Mouse (Mus musculus): ENCODE data around the gene Aldh3a1. TPM values are rescaled to one million over a fixed set of nuclear protein-coding genes. Genes with fewer than 3 reads are reported as not detected.
A peak's percentile ranks its signal among the peaks of the same experiment; 100 is the strongest.

Aldh3a1 gene
- total and polyA plus RNA-seq, 3 experiments: 0.08 TPM; not detected in 2

- DNase-seq (ENCODE audit: low read depth, low spot score): no peak
- Histone ChIP-seq H3K4me3 (ENCODE audit: control insufficient read depth in 1 of 2, insufficient read depth in 1 of 2, low read depth in 2 of 2, low read length in 2 of 2) (no peak overlapping the region), H3K79me2 (ENCODE audit: control insufficient read depth, insufficient read depth, low read length, poor library complexity) (no peaks in the 10 kb centered on the region), H3K9ac (ENCODE audit: control insufficient read depth, low read depth, low read length, poor library complexity, severe bottlenecking) (no peak overlapping the region), H3K27ac (ENCODE audit: control insufficient read depth, low read depth, low read length) (no peak overlapping the region), H3K27me3 (ENCODE audit: control insufficient read depth in 1 of 2, insufficient read depth in 2 of 2, low read length in 2 of 2) (peaks cover 0 to 3% of the 10 kb centered on the region in 2 experiments), H3K4me1 (ENCODE audit: control insufficient read depth in 1 of 2, insufficient read depth in 2 of 2, low read length in 2 of 2) (peaks cover 10 to 11% of the 10 kb centered on the region in 2 experiments), H3K9me3 (replicated peaks; ENCODE audit: insufficient read depth, low read length) (no peaks in the 10 kb centered on the region), H3K36me3 (ENCODE audit: control insufficient read depth in 1 of 2, insufficient read depth in 2 of 2, low read length in 2 of 2) (peaks cover 0 to 11% of the 10 kb centered on the region in 2 experiments; a peak in 2 of 4 replicates)
- no peak for TF ChIP-seq TCF12 (IDR thresholded peaks at IDR 0.05; ENCODE audit: low read depth, low read length)
- no peak for TF ChIP-seq GABPA (IDR thresholded peaks at IDR 0.05; ENCODE audit: low read depth, low read length)
- TF ChIP-seq MAZ (IDR thresholded peaks at IDR 0.05; ENCODE audit: low read depth, low read length): no peak
- no peak for TF ChIP-seq ZKSCAN1 (IDR thresholded peaks at IDR 0.05; ENCODE audit: low read depth, low read length)
- no peak for TF ChIP-seq EP300 (IDR thresholded peaks at IDR 0.05; ENCODE audit: low read depth in 1 of 2, low read length in 2 of 2)
- TF ChIP-seq NRF1 (IDR thresholded peaks at IDR 0.05; ENCODE audit: insufficient read depth, low read depth, low read length, poor library complexity, severe bottlenecking): no peak
- no peak for TF ChIP-seq MYB (IDR thresholded peaks at IDR 0.05; ENCODE audit: low read depth, low read length)
- no peak for TF ChIP-seq UBTF (IDR thresholded peaks at IDR 0.05; ENCODE audit: borderline replicate concordance, insufficient read depth, low read depth, low read length)
Observed at GRCm38 (mm10) chr11:61227816-61228215, 20.5 kb downstream of the Aldh3a1 start.

- Histone ChIP-seq H3K79me2 (ENCODE audit: control insufficient read depth, insufficient read depth, low read length, poor library complexity) (no peaks in the 10 kb centered on the region), H3K27ac (ENCODE audit: control insufficient read depth, low read depth, low read length) (no peak overlapping the region), H3K36me3 (ENCODE audit: control insufficient read depth in 1 of 2, insufficient read depth in 2 of 2, low read length in 2 of 2) (peaks cover 0 to 6% of the 10 kb centered on the region in 2 experiments; a peak in 1 of 4 replicates), H3K9ac (ENCODE audit: control insufficient read depth, low read depth, low read length, poor library complexity, severe bottlenecking) (no peak overlapping the region), H3K27me3 (ENCODE audit: control insufficient read depth in 1 of 2, insufficient read depth in 2 of 2, low read length in 2 of 2) (peaks cover 0 to 3% of the 10 kb centered on the region in 2 experiments), H3K4me1 (ENCODE audit: control insufficient read depth in 1 of 2, insufficient read depth in 2 of 2, low read length in 2 of 2) (peaks cover 4 to 8% of the 10 kb centered on the region in 2 experiments), H3K4me3 (ENCODE audit: control insufficient read depth in 1 of 2, insufficient read depth in 1 of 2, low read depth in 2 of 2, low read length in 2 of 2) (no peak overlapping the region), H3K9me3 (replicated peaks; ENCODE audit: insufficient read depth, low read length) (no peaks in the 10 kb centered on the region)
- no peak for DNase-seq (ENCODE audit: low read depth, low spot score)
- TF ChIP-seq KAT2A (conservative IDR thresholded peaks at IDR 0.05; ENCODE audit: low read depth, low read length) (no peak), MAZ (IDR thresholded peaks at IDR 0.05; ENCODE audit: low read depth, low read length) (no peak), UBTF (IDR thresholded peaks at IDR 0.05; ENCODE audit: borderline replicate concordance, insufficient read depth, low read depth, low read length) (no peak), TBP (IDR thresholded peaks at IDR 0.05; ENCODE audit: low read depth, low read length) (no peak), MAFK (IDR thresholded peaks at IDR 0.05; ENCODE audit: borderline replicate concordance, low read depth, low read length) (no peak), ZNF384 (IDR thresholded peaks at IDR 0.05; ENCODE audit: low read depth, low read length) (no peak), GATA1 (IDR thresholded peaks at IDR 0.05; ENCODE audit: low read depth, low read length) (0 out of 2 replicates have a peak, but pooled peaks have one; percentile 8)
Observed at GRCm38 (mm10) chr11:61228406-61228805, 21.1 kb downstream of the Aldh3a1 start.

- DNase-seq (ENCODE audit: low read depth, low spot score): peak; percentile 91
- H3K9ac ChIP-seq (ENCODE audit: control insufficient read depth, low read depth, low read length, poor library complexity, severe bottlenecking): peak overlapping the region; percentile 12; the same call in 1 of the 2 replicates
- TF ChIP-seq RCOR1 (IDR thresholded peaks at IDR 0.05; ENCODE audit: low read depth, low read length) (no peak), HCFC1 (IDR thresholded peaks at IDR 0.05; ENCODE audit: low read depth, low read length) (no peak; the same call in 1 of the 2 replicates), MYB (IDR thresholded peaks at IDR 0.05; ENCODE audit: low read depth, low read length) (no peak), EP300 (IDR thresholded peaks at IDR 0.05; ENCODE audit: low read depth in 1 of 2, low read length in 2 of 2) (no peak), JUND (IDR thresholded peaks at IDR 0.05; ENCODE audit: low read depth, low read length) (no peak), ZNF384 (IDR thresholded peaks at IDR 0.05; ENCODE audit: low read depth, low read length) (peak; percentile 54), TCF12 (IDR thresholded peaks at IDR 0.05; ENCODE audit: low read depth, low read length) (no peak), POLR2AphosphoS5 (IDR thresholded peaks at IDR 0.05; ENCODE audit: borderline replicate concordance, low read depth, low read length) (no peak), MXI1 (IDR thresholded peaks at IDR 0.05; ENCODE audit: low read depth, low read length) (peak; percentile 57), RAD21 (IDR thresholded peaks at IDR 0.05; ENCODE audit: low read depth, low read length) (peak; percentile 100), MEF2A (IDR thresholded peaks at IDR 0.05; ENCODE audit: extremely low read depth, insufficient replicate concordance, low read depth, low read length, poor library complexity, severe bottlenecking) (no peak), ZKSCAN1 (IDR thresholded peaks at IDR 0.05; ENCODE audit: low read depth, low read length) (no peak), MAX (IDR thresholded peaks at IDR 0.05; ENCODE audit: low read length) (peak; percentile 80), USF1 (IDR thresholded peaks at IDR 0.05; ENCODE audit: low read depth, low read length) (no peak), NRF1 (IDR thresholded peaks at IDR 0.05; ENCODE audit: insufficient read depth, low read depth, low read length, poor library complexity, severe bottlenecking) (no peak), SIN3A (IDR thresholded peaks at IDR 0.05; ENCODE audit: low read length) (peak; percentile 75)
Observed at GRCm38 (mm10) chr11:61231329-61231728, 24.0 kb downstream of the Aldh3a1 start.

More at GRCm38 (mm10) chr11:61231329-61231728, 24.0 kb downstream of the Aldh3a1 start:
- H3K27me3 ChIP-seq (ENCODE audit: control insufficient read depth in 1 of 2, insufficient read depth in 2 of 2, low read length in 2 of 2): peaks cover 3 to 6% of the 10 kb centered on the region in 2 experiments
- no peaks in the 10 kb centered on the region for H3K9me3 ChIP-seq (replicated peaks; ENCODE audit: insufficient read depth, low read length)
- no peak overlapping the region for H3K27ac ChIP-seq (ENCODE audit: control insufficient read depth, low read depth, low read length)
- H3K4me3 ChIP-seq (ENCODE audit: control insufficient read depth in 1 of 2, insufficient read depth in 1 of 2, low read depth in 2 of 2, low read length in 2 of 2): peak overlapping the region; percentile 2 to 52
- H3K4me1 ChIP-seq (ENCODE audit: control insufficient read depth in 1 of 2, insufficient read depth in 2 of 2, low read length in 2 of 2): peaks cover 2 to 5% of the 10 kb centered on the region in 2 experiments; a peak in 2 of 4 replicates
- H3K79me2 ChIP-seq (ENCODE audit: control insufficient read depth, insufficient read depth, low read length, poor library complexity): no peaks in the 10 kb centered on the region
- H3K36me3 ChIP-seq (ENCODE audit: control insufficient read depth in 1 of 2, insufficient read depth in 2 of 2, low read length in 2 of 2): peaks cover 0 to 6% of the 10 kb centered on the region in 2 experiments; a peak in 1 of 4 replicates
